Mouse (Mus musculus): ENCODE data around the gene Gm10803. TPM values are rescaled to one million over a fixed set of nuclear protein-coding genes. Genes with fewer than 3 reads are reported as not detected.

Gene Gm10803
- polyA plus RNA-seq, 1 experiment from 2014 or later, result not detected

- 50% methylated on average over 2 of the region's 2 CpGs for WGBS
- Histone ChIP-seq H3K27ac (ENCODE audit: poor library complexity, severe bottlenecking) (no peak overlapping the region), H3K4me3 (no peak overlapping the region)
These were observed 31.3 kb downstream of the Gm10803 start for GRCm38 (mm10) chr2:93591706-93592105.

GRCm38 (mm10) chr2:93592164-93592790 lies 31.9 kb downstream of the Gm10803 start:
- Histone ChIP-seq H3K4me1 (replicated peaks) (peaks cover 6% of the 10 kb centered on the region; the same call in 1 of the 2 replicates), H3K36me3 (no peaks in the 10 kb centered on the region), H3K4me3 (no peak overlapping the region), H3K9me3 (replicated peaks) (no peaks in the 10 kb centered on the region), H3K27me3 (replicated peaks) (no peaks in the 10 kb centered on the region), H3K9ac (no peak overlapping the region), H3K4me2 (no peak overlapping the region), H3K27ac (ENCODE audit: poor library complexity, severe bottlenecking) (no peak overlapping the region)
- WGBS, result 37% methylated on average over 11 of the region's 11 CpGs
- ATAC-seq (ENCODE audit: insufficient number of reproducible peaks, low FRiP score), result peak; percentile 39; the same call in 1 of the 2 replicates

More at GRCm38 (mm10) chr2:93591706-93592105, 31.3 kb downstream of the Gm10803 start:
- H3K36me3 ChIP-seq, result no peaks in the 10 kb centered on the region
- no peak overlapping the region for H3K9ac ChIP-seq
- no peak for ATAC-seq (ENCODE audit: insufficient number of reproducible peaks, low FRiP score)
- peaks cover 6% of the 10 kb centered on the region; the same call in 1 of the 2 replicates for H3K4me1 ChIP-seq (replicated peaks)
- no peaks in the 10 kb centered on the region for H3K9me3 ChIP-seq (replicated peaks)
- H3K27me3 ChIP-seq (replicated peaks), result no peaks in the 10 kb centered on the region
- H3K4me2 ChIP-seq, result no peak overlapping the region

- WGBS, result 84% methylated on average over 10 of the region's 10 CpGs
- Histone ChIP-seq H3K9me3 (replicated peaks) (no peaks in the 10 kb centered on the region), H3K4me2 (no peak overlapping the region), H3K27ac (ENCODE audit: poor library complexity, severe bottlenecking) (no peak overlapping the region), H3K27me3 (replicated peaks) (no peaks in the 10 kb centered on the region), H3K4me1 (replicated peaks) (peaks cover 6% of the 10 kb centered on the region; the same call in 1 of the 2 replicates), H3K4me3 (no peak overlapping the region), H3K36me3 (no peaks in the 10 kb centered on the region), H3K9ac (no peak overlapping the region)
- ATAC-seq (ENCODE audit: insufficient number of reproducible peaks, low FRiP score), result no peak
These were observed 32.8 kb downstream of the Gm10803 start for GRCm38 (mm10) chr2:93593121-93593520.

GRCm38 (mm10) chr2:93597145-93597544 lies 36.8 kb downstream of the Gm10803 start:
- Histone ChIP-seq H3K27ac (ENCODE audit: poor library complexity, severe bottlenecking) (no peak overlapping the region), H3K27me3 (replicated peaks) (peaks cover 2% of the 10 kb centered on the region; the same call in 1 of the 2 replicates), H3K4me1 (replicated peaks) (peaks cover 11% of the 10 kb centered on the region), H3K9me3 (replicated peaks) (no peaks in the 10 kb centered on the region), H3K9ac (no peak overlapping the region), H3K4me2 (no peak overlapping the region), H3K36me3 (no peaks in the 10 kb centered on the region), H3K4me3 (no peak overlapping the region)
- WGBS, result 66% methylated on average over 11 of the region's 11 CpGs
- ATAC-seq (ENCODE audit: insufficient number of reproducible peaks, low FRiP score), result no peak

GRCm38 (mm10) chr2:93599731-93600130 lies 39.4 kb downstream of the Gm10803 start:
- Histone ChIP-seq H3K4me2 (no peak overlapping the region), H3K27me3 (replicated peaks) (peaks cover 6% of the 10 kb centered on the region; the same call in 1 of the 2 replicates)
- 31% methylated on average over 9 of the region's 9 CpGs for WGBS

DNA sequence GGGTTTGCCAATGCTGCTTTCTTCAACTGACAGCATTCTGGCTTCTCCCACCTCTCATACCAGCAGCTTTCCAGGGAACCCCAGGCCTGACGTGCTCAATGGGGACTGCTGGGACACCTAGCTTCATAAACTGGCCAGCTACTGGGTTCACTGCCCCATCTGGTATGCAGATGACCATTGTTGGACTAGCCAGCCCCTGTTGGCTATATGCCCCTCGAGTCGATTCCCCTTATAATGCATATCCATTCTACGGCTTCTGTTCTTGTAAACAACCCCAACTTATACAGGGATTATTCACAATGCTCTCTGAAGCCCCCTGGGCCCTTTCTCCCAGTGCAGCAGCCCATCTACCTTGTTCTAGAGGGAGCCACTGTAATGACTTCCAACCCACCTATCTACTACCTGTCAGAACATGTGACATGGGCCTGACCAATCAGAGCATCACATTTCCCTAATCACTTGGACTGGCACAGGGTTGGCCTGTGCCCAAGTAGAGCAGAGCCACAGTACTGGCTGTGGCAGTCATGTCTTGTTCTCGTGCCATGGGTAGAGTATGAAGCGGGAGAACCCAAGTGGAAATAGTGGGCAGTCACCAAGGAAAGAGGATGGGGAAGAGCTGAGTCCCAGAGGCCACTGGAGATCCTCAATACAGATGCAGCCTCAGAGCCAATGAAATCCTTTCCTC lies 44.4 kb downstream of the Gm10803 start:
- H3K36me3 ChIP-seq, result no peaks in the 10 kb centered on the region
- peaks cover 11% of the 10 kb centered on the region; the same call in 1 of the 2 replicates for H3K27me3 ChIP-seq (replicated peaks)
- peaks cover under 1% of the 10 kb centered on the region for H3K4me1 ChIP-seq (replicated peaks)
- no peak overlapping the region for H3K9ac ChIP-seq
- H3K27ac ChIP-seq (ENCODE audit: poor library complexity, severe bottlenecking), result no peak overlapping the region
- WGBS, result 85% methylated on average over 6 of the region's 6 CpGs
- no peak for ATAC-seq (ENCODE audit: insufficient number of reproducible peaks, low FRiP score)
- H3K4me3 ChIP-seq, result no peak overlapping the region
- H3K9me3 ChIP-seq (replicated peaks), result no peaks in the 10 kb centered on the region
- H3K4me2 ChIP-seq, result no peak overlapping the region

More at GRCm38 (mm10) chr2:93599731-93600130, 39.4 kb downstream of the Gm10803 start:
- H3K9me3 ChIP-seq (replicated peaks), result no peaks in the 10 kb centered on the region
- no peak for ATAC-seq (ENCODE audit: insufficient number of reproducible peaks, low FRiP score)
- H3K27ac ChIP-seq (ENCODE audit: poor library complexity, severe bottlenecking), result no peak overlapping the region
- peaks cover 9% of the 10 kb centered on the region for H3K4me1 ChIP-seq (replicated peaks)
- H3K4me3 ChIP-seq, result no peak overlapping the region
- no peak overlapping the region for H3K9ac ChIP-seq
- H3K36me3 ChIP-seq, result no peaks in the 10 kb centered on the region

- no peak overlapping the region for H3K9ac ChIP-seq
- H3K4me3 ChIP-seq, result no peak overlapping the region
- H3K36me3 ChIP-seq, result no peaks in the 10 kb centered on the region
- no peaks in the 10 kb centered on the region for H3K4me1 ChIP-seq (replicated peaks)
- H3K4me2 ChIP-seq, result no peak overlapping the region
- peaks cover 5% of the 10 kb centered on the region; the same call in 1 of the 2 replicates for H3K27me3 ChIP-seq (replicated peaks)
- H3K9me3 ChIP-seq (replicated peaks), result no peaks in the 10 kb centered on the region
- ATAC-seq (ENCODE audit: insufficient number of reproducible peaks, low FRiP score), result no peak
- 77% methylated on average over 3 of the region's 3 CpGs for WGBS
- no peak overlapping the region for H3K27ac ChIP-seq (ENCODE audit: poor library complexity, severe bottlenecking)
These were observed 48.4 kb downstream of the Gm10803 start for GRCm38 (mm10) chr2:93608800-93609199.

DNA sequence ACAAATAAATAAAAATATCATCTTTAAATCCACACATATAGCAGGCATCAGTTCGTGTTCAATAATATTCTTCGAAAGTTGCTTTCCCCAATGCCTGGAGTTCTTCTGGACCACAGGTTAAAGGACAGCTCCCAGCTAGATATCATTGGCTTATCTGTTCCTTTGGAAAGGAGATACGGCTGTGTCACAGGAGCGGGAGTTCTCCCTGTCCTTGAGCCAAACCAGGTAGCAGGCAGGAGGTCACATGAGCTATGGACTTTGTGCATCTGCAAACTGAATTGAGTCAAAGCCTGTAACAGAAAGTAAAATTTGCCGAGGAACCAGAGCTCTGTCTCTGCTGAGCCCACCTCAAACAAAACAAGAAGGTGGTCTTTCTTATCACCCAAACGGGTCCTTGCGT lies 52.7 kb downstream of the Gm10803 start:
- WGBS, result 66% methylated on average over 7 of the region's 7 CpGs
- Histone ChIP-seq H3K4me3 (no peak overlapping the region), H3K4me1 (replicated peaks) (0 out of 2 replicates have a peak, but pooled peaks cover 6% of the 10 kb centered on the region), H3K4me2 (no peak overlapping the region), H3K27ac (ENCODE audit: poor library complexity, severe bottlenecking) (no peak overlapping the region), H3K9ac (no peak overlapping the region), H3K36me3 (no peaks in the 10 kb centered on the region), H3K27me3 (replicated peaks) (0 out of 2 replicates have a peak, but pooled peaks cover 8% of the 10 kb centered on the region), H3K9me3 (replicated peaks) (no peaks in the 10 kb centered on the region)
- ATAC-seq (ENCODE audit: insufficient number of reproducible peaks, low FRiP score), result no peak

Other genes with a start within 250 kb of the Gm10803 start
- gene Tspan18, start 226.1 kb upstream of the Gm10803 start, polyA plus RNA-seq (2016; fragmentation: Nextera tagmentation; extraction: Ambion mirVana), result 58.5 and 63.8 TPM in 2 replicates
- 18.3 and 19.6 TPM in 2 replicates for gene Cd82, start 97.4 kb upstream of the Gm10803 start, polyA plus RNA-seq (2016; fragmentation: Nextera tagmentation; extraction: Ambion mirVana)
- 0.15 and 0.17 TPM in 2 replicates for gene Alx4, start 81.8 kb downstream of the Gm10803 start, polyA plus RNA-seq (2016; fragmentation: Nextera tagmentation; extraction: Ambion mirVana)

All from heart, embryonic 12.5 days (tissue).